Mouse (Mus musculus): ENCODE results near the gene Ugt2b34. TPM values are rescaled to one million over a fixed set of nuclear protein-coding genes. Genes with fewer than 3 reads are reported as not detected.

The Ugt2b34 gene
- total RNA-seq (2021) (not detected), polyA plus RNA-seq (2012; rRNA removed) (0.09 and 0.14 TPM in 2 replicates)
- long read RNA-seq = 0 reads

DNA sequence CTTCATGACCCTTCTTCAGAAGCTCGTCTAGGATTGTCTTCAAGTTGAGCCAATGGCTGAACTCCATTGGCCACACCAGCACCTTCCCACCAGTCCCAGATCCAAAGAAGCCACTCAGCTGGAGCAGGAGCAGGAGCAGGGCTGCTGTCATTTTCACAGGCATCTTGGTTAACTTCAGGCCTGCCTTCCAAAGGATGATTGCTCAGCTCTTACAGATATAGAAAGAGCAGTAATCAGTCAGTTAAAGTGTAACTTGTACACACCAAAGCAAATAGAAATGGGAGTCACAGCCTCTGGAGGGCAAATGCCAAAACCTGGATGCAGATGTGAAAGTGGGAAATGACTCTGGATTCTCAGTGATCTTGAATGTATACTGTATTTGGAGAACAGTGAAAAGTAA is at the start of gene Ugt2b34:
Ugt2b34 (minus strand) TSS at position 180 of the 400 bp plus-strand sequence.
- TF ChIP-seq CTCF (IDR thresholded peaks at IDR 0.05) (no peak), EP300 (IDR thresholded peaks at IDR 0.05; ENCODE audit: insufficient read depth, low read depth, low read length) (no peak), POLR2A (IDR thresholded peaks at IDR 0.05; ENCODE audit: insufficient read depth, low read depth, low read length) (no peak)
- intact Hi-C loops (cut with DNase I) = no loop called here
- 43% methylated on average over 1 of the region's 1 CpGs for WGBS
- no peak within 1 kb of the TSS for H3K27ac ChIP-seq
- no peak within 1 kb of the TSS for H3K9ac ChIP-seq (ENCODE audit: low read depth, low read length)
- no peaks in the 10 kb centered on the region for H3K4me1 ChIP-seq (ENCODE audit: control insufficient read depth, insufficient read depth, low read length)
- no peak within 1 kb of the TSS for H3K4me3 ChIP-seq
- DNase-seq = no peak
- no peaks in the 10 kb centered on the region for H3K36me3 ChIP-seq (ENCODE audit: control insufficient read depth, insufficient read depth, low read length)
- no peaks in the 10 kb centered on the region for H3K27me3 ChIP-seq (ENCODE audit: control insufficient read depth, insufficient read depth, low read length)
- no peaks in the 10 kb centered on the region for H3K79me2 ChIP-seq (replicated peaks; ENCODE audit: control insufficient read depth, insufficient read depth, low read length)

DNA sequence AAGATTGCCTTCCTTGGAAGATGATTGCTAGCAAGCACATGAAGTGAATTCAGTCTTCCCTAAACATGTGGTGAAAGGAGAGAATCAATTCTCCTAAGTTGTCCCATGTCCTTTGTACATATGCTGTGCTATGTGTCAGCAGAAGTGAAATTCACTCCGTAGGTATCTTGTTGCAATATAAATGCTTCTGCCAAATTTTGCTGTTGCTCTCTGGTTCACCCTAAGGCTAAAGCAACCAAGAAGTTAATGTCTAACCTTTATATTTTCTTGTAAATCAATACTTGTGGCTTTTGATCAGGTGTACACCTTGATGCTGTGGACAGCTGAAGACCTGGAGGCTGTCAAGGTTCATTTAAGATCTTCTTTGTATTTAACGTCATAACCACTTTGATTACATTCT is 35.4 kb upstream of the Ugt2b34 start:
- intact Hi-C loops (cut with DNase I) = no loop called here
- Histone ChIP-seq H3K27ac (no peak overlapping the region), H3K36me3 (ENCODE audit: control insufficient read depth, insufficient read depth, low read length) (no peaks in the 10 kb centered on the region), H3K79me2 (replicated peaks; ENCODE audit: control insufficient read depth, insufficient read depth, low read length) (no peaks in the 10 kb centered on the region), H3K9ac (ENCODE audit: low read depth, low read length) (no peak overlapping the region), H3K4me3 (no peak overlapping the region), H3K4me1 (ENCODE audit: control insufficient read depth, insufficient read depth, low read length) (no peaks in the 10 kb centered on the region), H3K27me3 (ENCODE audit: control insufficient read depth, insufficient read depth, low read length) (no peaks in the 10 kb centered on the region)
- no peak for DNase-seq
- TF ChIP-seq EP300 (IDR thresholded peaks at IDR 0.05; ENCODE audit: insufficient read depth, low read depth, low read length) (no peak), CTCF (IDR thresholded peaks at IDR 0.05) (no peak), POLR2A (IDR thresholded peaks at IDR 0.05; ENCODE audit: insufficient read depth, low read depth, low read length) (no peak)
- WGBS = 80% methylated on average over 2 of the region's 2 CpGs

- DNase-seq = no peak
- no peaks in the 10 kb centered on the region for H3K79me2 ChIP-seq (replicated peaks; ENCODE audit: control insufficient read depth, insufficient read depth, low read length)
- H3K27me3 ChIP-seq (ENCODE audit: control insufficient read depth, insufficient read depth, low read length) = no peaks in the 10 kb centered on the region
- intact Hi-C loops (cut with DNase I) = no loop called here
- no peaks in the 10 kb centered on the region for H3K36me3 ChIP-seq (ENCODE audit: control insufficient read depth, insufficient read depth, low read length)
- no peak within 1 kb of the TSS for H3K4me3 ChIP-seq
- TF ChIP-seq EP300 (IDR thresholded peaks at IDR 0.05; ENCODE audit: insufficient read depth, low read depth, low read length) = no peak
- no peak for TF ChIP-seq CTCF (IDR thresholded peaks at IDR 0.05)
- TF ChIP-seq POLR2A (IDR thresholded peaks at IDR 0.05; ENCODE audit: insufficient read depth, low read depth, low read length) = no peak
- WGBS = 71% methylated on average over 2 of the region's 2 CpGs
- no peak within 1 kb of the TSS for H3K9ac ChIP-seq (ENCODE audit: low read depth, low read length)
- no peak within 1 kb of the TSS for H3K27ac ChIP-seq
- H3K4me1 ChIP-seq (ENCODE audit: control insufficient read depth, insufficient read depth, low read length) = no peaks in the 10 kb centered on the region
Observed at GRCm38 (mm10) chr5:86926426-86926825, 19.7 kb upstream of the Ugt2b34 start, which contains the start of gene Ugt2b1. Gene Ugt2b1, minus strand, starts transcription at chr5:86926530.

- no peak overlapping the region for H3K4me3 ChIP-seq
- TF ChIP-seq CTCF (IDR thresholded peaks at IDR 0.05) (no peak), EP300 (IDR thresholded peaks at IDR 0.05; ENCODE audit: insufficient read depth, low read depth, low read length) (no peak), POLR2A (IDR thresholded peaks at IDR 0.05; ENCODE audit: insufficient read depth, low read depth, low read length) (no peak)
- H3K79me2 ChIP-seq (replicated peaks; ENCODE audit: control insufficient read depth, insufficient read depth, low read length) = no peaks in the 10 kb centered on the region
- no peaks in the 10 kb centered on the region for H3K4me1 ChIP-seq (ENCODE audit: control insufficient read depth, insufficient read depth, low read length)
- no peaks in the 10 kb centered on the region for H3K27me3 ChIP-seq (ENCODE audit: control insufficient read depth, insufficient read depth, low read length)
- no peak overlapping the region for H3K27ac ChIP-seq
- no peak for DNase-seq
- WGBS = 51% methylated on average over 3 of the region's 3 CpGs
- H3K9ac ChIP-seq (ENCODE audit: low read depth, low read length) = no peak overlapping the region
- intact Hi-C loops (cut with DNase I) = no loop called here
- no peaks in the 10 kb centered on the region for H3K36me3 ChIP-seq (ENCODE audit: control insufficient read depth, insufficient read depth, low read length)
Observed at GRCm38 (mm10) chr5:86920661-86921233, 14.0 kb upstream of the Ugt2b34 start.

DNA sequence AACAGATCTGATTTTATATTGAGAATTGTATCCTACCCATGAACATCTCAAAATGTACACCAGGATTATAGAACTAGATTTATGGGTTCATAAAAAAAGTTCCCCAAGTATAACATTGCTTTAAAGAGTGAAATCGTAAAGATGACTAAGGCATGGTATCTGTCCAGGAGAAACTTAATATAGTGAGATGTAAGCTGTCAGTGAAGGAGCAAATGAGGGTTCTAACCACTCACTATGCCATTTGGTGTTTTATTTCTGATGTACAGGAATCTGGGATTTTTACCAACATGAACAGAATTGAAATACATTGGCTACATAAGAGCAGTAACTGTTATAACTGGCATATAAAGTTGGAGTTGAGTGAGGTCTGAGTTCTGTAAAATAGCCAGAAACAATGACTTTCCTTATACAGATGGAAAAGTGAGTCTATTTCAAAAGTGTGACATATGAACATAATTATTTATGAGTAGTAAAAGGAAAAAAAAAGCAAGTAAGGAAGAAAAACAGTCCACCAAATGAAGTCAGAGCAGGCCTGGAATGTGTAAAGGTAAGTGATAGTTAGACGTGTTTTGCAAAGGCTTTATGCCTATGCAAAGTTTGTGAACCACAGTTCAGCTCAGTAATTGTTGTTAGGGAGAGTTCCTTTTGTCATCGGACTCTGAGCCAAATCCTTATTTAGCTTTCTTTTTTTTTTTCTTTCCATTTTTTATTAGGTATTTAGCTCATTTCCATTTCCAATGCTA is 4.8 kb upstream of the Ugt2b34 start:
- Histone ChIP-seq H3K27ac (no peak overlapping the region), H3K9ac (ENCODE audit: low read depth, low read length) (no peak overlapping the region), H3K79me2 (replicated peaks; ENCODE audit: control insufficient read depth, insufficient read depth, low read length) (no peaks in the 10 kb centered on the region), H3K27me3 (ENCODE audit: control insufficient read depth, insufficient read depth, low read length) (no peaks in the 10 kb centered on the region), H3K4me1 (ENCODE audit: control insufficient read depth, insufficient read depth, low read length) (no peaks in the 10 kb centered on the region), H3K4me3 (no peak overlapping the region), H3K36me3 (ENCODE audit: control insufficient read depth, insufficient read depth, low read length) (no peaks in the 10 kb centered on the region)
- 72% methylated on average over 3 of the region's 3 CpGs for WGBS
- no peak for TF ChIP-seq POLR2A (IDR thresholded peaks at IDR 0.05; ENCODE audit: insufficient read depth, low read depth, low read length)
- no peak for DNase-seq
- intact Hi-C loops (cut with DNase I) = no loop called here

- intact Hi-C loops (cut with DNase I) = no loop called here
- Histone ChIP-seq H3K9ac (ENCODE audit: low read depth, low read length) (no peak overlapping the region), H3K36me3 (ENCODE audit: control insufficient read depth, insufficient read depth, low read length) (no peaks in the 10 kb centered on the region), H3K79me2 (replicated peaks; ENCODE audit: control insufficient read depth, insufficient read depth, low read length) (no peaks in the 10 kb centered on the region), H3K4me1 (ENCODE audit: control insufficient read depth, insufficient read depth, low read length) (no peaks in the 10 kb centered on the region), H3K27me3 (ENCODE audit: control insufficient read depth, insufficient read depth, low read length) (no peaks in the 10 kb centered on the region), H3K27ac (no peak overlapping the region), H3K4me3 (no peak overlapping the region)
- WGBS = 51% methylated on average over 1 of the region's 1 CpGs
- no peak for DNase-seq
- TF ChIP-seq CTCF (IDR thresholded peaks at IDR 0.05) (no peak), EP300 (IDR thresholded peaks at IDR 0.05; ENCODE audit: insufficient read depth, low read depth, low read length) (no peak), POLR2A (IDR thresholded peaks at IDR 0.05; ENCODE audit: insufficient read depth, low read depth, low read length) (no peak)
Observed at GRCm38 (mm10) chr5:86910770-86911169, 4.0 kb upstream of the Ugt2b34 start.

Data from heart, adult 2 months (tissue).